Mouse (Mus musculus) ES-CJ7 (cell line): ENCODE measurements around the gene Dip2a.

Source experiments
- DNase-seq: peaks from one replicate; pipeline ENCODE4 v3.0.0; 2011; ENCODE audit warnings: low read depth, low spot score

Dip2a gene

DNA sequence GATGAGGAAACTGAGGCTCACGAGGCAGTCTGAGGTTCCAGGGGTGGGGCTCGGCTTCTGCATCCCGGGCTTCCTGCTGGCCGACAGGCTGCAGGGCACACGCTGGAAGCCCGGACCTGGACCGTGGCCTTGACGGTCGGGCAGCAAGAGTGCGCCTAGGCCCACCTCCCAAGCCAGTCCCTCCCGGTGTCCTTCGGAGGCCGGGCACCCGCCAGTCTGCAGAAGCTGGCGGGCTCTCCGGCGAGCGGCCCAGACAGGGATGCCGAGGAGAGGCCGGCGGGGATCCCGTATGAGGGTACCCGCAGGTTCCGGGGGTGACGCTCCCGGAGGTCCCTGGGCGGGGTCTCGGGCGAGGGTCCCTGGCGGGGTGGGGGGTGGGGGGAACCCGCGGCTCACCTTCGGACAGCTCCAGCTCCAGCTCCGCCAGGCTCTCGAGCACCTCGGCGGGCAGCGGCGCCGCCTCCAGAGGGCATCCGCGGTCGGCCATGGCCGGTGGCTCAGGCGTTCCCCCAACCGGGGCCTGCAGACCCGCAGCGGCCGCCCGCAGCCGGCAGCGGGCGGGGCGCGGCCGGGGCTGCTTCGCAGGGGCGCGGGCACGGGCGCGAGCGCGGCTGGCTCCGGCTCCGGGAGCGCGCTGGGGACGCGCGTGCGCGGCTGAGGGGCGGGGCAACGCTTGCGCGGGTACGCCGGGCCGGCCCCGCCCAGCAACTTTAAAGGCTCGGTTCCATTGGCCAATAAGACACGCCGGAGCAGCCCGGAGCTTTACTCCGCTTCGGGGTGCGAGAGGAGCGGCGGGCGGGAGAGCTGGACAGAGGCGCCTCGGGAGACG, at the start of gene Dip2a:
TSS of gene Dip2a (minus strand) at position 581 of the 829 bp plus-strand sequence.
- DNase-seq: peak; percentile 84

DNA sequence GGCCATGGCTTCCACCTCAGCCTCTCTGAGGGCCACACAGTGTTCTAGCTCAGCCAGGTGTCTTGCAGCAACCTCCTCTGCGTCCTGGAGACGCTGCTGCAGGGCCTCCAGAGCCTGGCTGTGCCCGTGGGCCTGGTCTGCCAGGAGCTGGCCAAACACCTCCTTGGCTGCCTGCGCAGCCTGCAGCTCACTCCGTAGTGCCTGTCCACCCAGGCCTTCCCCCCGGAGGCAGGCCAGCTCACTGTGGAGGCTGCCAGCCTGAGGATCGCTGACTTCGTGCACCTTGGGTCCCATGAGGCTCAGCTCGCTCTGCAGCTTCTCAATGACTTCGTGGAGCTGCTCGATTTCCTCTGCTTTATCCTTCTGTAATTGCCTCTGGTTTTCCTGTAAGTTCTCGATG, 47.5 kb upstream of the Dip2a start:
- DNase-seq: no peak

DNA sequence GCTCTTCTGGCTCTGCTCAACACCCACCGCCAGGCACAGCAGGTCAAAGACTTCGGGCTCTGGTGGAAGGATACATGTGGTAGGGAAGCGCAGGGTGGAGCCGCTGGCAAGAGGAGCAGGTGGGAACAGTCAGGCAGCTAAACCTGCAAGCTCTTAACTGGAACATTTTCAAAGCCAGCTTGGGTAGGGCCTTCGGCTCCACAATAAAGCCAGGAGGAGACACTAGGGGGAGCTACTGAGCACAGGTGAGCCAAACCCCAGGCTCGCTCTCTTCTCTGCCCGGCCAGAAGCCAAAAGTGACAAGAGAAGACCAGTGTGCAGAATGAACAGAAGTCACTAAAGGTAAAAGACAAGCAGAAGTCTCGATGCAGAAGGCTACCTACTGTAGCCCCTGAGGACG, 46.7 kb upstream of the Dip2a start:
- peak; percentile 66 for DNase-seq

DNA sequence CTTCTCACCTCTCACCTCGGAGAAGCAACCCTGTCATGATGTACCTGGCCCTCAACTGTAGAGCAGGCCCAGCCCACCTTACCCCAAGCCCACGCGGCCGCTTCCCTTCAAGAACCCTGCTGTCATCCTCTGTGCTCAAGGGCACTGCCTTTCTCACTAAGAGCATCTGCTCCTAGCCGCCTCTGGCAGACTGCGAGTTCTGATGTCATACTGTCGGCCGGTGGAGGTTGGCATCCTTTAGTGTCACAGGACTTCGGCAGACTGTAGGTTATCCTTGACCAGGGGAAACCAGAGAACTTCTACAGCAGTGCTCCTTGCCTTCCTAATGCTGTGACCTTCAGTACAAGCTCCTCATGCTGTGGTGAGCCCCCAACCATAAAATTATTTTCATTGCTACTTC, 46.1 kb upstream of the Dip2a start:
- DNase-seq: no peak

DNA sequence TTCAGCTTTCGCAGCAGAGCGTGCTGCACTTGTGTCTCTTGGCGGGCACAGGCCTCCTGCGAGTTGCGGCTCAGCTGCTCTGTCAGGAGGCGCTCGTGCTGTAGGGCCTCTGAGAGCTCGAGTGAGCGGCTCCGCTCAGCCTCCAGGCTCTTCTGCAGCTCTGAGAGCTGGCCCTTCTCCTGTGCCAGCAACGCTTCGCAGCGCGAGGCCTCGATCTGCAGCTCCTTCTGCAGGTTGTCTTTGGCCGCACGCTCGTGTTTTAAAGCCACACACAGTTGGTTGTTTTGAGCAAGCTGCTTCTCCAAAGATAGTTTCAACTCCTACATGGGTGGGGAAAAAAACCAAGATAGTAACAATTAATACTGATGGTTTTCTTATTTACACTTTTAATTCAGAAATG, 29.9 kb upstream of the Dip2a start:
- peak; percentile 21 for DNase-seq

DNA sequence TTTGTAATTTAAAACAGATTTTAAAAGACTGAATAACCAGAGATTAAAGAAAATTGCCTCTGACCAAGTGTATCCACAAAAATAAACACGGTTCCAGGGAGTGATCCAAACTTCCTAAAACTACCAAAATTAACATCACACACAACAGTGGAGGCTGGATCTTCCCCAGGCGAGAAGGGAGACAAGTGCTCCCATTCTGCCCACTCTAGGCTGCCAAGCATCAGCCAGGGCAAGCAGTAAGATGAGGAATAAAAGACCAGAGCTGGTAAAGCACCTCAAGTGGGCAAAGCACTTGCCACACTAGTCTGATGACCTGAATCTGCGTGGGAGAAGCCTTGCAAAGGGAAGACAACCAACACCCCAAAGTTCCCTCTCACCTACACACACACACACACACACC, 26.6 kb upstream of the Dip2a start:
- DNase-seq: no peak

DNA sequence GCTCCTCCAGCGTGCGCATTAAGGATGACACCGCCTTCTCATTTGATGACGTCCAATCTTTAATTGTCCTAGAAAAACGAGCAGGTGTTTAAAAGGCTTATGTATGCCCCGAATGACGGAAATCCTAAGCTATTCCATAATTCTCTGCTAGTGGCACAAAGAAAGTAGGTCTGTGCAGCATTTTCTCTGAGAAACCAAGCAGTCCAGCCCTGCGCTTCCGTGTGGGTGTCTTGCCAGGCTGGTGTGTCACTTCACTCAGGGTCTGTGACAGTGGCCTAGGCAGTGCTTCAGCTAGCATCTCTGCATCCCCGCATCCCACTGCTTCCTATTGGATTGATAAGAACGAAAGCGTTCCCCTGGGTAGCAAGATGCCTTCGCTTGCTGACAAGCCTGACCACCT, 23.7 kb upstream of the Dip2a start:
- no peak for DNase-seq

DNA sequence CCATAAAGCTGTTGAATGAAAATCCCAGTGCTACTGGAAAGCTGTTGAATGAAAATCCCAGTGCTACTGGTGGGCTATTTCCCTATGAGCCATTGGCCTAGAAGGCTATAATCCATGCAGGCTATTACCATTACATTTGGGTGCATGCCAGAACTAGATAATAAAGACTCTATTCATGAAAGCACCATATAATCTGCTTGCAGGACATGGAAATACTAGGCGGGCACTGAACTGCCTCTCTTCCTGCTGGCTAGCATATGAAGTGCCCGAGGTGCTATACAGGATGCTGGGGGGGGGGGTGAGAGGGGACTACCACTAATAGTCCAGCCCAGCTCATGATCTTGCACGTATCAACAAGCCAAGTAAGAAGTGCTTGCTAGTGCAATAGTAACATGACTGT, 18.1 kb upstream of the Dip2a start:
- no peak for DNase-seq

DNA sequence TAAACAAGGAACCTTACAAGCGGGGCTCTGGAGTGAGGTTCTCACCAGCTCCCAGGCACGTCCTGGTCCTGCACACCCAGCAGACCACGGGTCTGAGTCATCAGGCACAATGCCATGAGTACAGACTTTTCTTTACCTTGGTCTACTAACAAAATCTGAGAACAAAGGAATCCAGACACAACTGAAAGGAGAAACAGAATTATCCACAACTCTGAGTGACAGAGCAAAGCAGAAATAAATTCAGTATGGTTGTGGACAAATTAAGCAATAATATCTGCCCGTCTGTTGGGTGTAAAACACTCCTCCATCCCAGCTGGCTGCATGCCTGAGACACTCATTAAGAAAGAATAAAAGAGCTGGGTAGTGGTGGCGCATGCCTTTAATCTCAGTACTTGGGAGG, 13.4 kb upstream of the Dip2a start:
- DNase-seq: no peak

DNA sequence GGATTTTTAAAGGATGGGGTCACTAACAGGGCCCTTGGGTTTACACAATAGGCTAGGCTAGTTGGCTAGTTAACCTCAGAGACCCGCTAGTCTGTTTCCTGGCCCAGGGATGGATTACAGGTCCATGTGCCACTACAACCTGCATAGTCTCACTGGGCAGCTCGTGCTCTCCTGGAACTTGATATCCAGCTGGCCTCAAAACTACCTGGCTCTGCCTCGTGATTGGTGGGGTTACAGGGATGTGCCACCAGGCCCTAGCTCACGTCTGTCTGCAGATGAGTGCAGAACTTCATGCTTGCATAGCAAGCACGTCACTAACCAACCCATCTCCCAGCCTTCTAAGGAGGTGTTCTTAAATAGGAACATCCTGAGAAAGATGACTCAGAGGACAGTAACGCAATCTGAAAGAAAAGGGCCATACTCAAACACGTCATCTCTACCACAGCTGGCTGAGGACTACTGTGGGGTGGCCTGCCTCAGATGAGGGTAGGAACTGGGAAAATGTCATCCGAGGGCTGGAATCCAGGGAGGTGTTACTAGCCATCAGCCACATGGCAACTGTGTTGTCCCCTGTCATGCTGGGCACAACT, 12.3 kb upstream of the Dip2a start:
- no peak for DNase-seq

DNA sequence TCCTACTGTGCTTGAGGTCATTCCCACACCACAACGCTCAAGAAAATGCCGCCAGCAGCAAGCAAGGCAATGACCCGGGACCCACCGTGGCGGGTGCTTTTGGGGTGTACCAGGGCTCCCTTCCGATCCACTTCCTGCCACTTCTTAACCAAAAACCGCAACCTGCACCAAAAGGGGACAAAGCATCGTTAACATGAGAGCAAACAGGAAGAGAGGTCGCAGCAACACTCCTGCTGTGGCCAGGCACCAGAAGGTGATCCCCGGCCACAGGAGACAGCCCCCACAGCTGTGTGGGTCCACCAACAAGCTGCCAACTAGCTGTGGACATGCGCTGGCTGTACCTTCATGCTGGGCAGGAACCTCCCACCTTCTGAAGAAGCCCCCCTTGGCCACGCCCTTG, 9.9 kb upstream of the Dip2a start:
- no peak for DNase-seq

DNA sequence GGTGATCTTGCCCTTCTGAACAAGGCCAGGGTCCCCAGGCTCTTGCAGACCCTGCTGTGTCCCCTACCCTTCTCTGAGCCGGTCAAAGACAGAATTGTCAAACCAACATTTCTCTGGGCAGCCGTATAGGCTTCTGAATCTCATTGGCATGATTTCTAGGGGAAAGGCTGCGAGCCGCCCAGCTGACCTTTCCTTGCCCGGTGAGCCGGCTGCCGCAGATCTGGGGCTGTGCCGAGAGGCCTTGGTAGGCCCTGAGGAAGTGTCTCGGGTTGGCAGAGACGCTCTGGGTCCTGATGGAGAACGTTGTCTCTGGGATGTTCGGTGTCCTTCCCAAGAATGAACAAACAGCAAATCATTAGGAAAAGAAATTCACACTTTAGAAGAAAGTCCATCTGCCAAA, 8.9 kb upstream of the Dip2a start:
- DNase-seq: no peak

DNA sequence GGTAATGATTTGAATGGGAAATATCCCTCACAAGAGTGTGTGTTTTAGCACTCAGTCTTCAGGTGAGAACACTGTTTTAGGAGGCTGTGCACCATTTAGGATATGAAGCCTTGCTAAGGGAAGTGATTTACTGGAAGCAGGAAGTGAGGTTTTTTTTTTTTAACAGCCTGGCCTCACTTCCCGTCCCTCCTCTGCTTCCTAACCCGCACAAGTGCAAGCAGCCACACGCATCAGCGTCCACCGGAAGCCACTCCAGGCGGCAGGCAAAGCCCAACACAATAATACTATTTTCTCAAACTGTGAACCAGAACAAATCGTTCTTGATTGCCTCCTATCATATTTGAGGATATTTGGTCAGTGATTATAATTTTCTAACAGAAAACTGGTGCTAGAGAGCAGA, 6.9 kb upstream of the Dip2a start:
- DNase-seq: no peak

DNA sequence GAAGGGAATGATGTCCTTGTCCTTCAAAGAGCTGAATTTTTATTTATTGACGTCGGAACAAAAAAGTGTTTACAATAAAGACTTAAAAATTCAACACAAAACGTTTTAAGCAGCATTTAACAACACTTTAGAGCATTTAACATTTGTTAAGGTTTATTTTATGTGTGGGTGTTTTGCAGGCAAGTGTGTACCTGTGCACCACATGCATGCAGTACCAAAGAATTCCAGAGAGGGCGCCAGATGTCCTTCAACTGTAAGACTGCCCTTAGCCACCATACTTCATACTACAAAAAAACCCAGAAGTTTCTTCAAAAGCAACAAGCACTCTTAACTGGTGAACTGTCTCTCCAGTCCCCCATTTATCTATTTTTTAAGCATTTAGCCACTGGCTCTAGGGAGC, 1.5 kb upstream of the Dip2a start:
- DNase-seq: peak; percentile 88

DNA sequence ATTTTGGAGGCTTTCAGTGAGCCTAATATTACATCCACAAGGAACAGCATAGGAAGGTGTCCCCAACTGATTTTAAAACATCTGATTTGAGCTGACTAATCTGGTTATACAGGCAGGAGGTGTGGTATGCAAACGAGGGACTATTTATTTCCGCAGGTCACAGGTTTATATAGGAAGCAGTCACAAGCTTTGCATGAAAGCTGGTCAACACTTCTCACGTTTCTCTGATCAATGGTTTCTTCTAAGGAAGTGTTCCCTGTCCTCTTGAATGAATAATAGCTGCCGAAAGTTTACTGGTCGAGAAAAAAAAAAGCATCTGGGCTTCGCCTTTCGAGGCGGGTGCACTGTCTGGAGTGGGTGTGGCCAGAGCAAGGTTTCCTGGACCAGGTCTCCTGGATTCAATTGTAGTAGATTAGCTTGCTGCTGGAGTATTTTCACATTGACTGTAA, 976 bp upstream of the Dip2a start:
- no peak for DNase-seq

DNA sequence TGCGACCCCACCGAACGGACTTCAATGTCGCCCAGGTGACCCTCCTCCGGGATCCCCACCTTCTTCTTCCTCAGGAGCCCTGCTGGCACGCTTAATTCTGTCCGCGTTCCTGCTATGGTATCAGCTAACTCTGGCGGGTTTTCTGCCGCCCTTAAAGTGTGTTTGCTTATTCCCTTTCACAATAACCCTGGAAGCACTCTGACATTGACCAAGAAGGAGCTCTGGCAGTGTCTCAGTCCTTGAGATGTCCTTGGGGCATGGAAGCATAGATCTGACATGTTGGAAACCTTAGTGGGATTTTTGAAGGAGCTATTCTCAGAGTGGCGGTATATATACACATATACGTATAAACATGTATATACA, 430 bp upstream of the Dip2a start:
- DNase-seq: no peak

DNA sequence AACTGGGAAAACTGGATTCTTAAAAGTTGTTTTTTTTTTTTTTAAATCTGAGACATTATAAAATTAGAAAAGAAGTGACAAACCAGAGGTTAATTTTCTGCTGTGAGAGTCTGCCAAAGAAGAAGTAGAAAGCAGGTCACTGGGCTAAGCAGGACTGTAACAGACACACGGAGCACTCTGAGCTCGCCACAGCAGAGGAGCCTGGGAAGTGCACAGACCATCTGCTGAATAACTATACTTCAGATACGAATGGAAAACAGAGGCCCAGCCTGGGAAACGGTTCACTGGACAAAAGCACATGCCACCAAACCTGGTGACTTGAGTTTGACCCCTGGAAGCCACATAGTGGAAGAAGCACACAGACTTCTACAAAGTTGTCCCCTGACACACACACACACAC, 10.7 kb downstream of the Dip2a start:
- DNase-seq: no peak

DNA sequence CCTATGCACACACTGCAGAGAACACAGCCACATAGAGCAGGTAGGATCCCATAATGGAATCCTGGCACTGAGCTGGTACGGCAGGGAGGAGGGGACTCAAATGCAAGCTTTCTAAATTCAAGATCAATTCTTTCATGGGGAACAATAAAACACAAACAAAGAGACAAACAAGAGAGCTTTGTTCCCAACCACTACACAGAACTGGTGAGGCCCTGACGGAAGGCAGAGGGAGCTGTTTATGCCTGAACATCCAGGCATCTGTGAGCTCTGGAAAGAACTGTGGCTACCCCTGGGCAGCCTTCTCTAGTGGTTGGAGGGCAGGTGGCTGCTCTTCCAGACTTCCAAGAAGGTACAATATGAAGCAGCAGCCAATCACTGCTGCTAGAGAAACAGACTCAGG, 13.1 kb downstream of the Dip2a start:
- DNase-seq: no peak

DNA sequence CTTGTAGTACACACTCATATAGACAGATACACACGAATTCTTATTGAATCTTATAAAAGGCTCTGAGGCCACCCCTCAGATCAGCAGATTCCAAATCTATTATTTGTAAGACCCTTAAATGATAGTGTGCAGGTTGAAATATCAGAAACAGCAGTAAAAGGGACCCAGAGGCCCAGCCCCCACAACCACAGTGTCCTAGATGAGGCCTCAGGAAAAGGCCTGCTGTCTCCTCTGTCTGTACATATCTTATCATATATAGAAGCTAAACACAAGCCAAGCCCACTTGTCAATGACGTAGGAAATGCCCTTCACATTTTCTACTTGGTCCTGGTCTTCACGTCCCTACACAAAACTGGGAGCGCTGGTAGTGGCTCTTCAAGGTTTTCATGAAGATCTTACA, 16.0 kb downstream of the Dip2a start:
- DNase-seq: no peak

DNA sequence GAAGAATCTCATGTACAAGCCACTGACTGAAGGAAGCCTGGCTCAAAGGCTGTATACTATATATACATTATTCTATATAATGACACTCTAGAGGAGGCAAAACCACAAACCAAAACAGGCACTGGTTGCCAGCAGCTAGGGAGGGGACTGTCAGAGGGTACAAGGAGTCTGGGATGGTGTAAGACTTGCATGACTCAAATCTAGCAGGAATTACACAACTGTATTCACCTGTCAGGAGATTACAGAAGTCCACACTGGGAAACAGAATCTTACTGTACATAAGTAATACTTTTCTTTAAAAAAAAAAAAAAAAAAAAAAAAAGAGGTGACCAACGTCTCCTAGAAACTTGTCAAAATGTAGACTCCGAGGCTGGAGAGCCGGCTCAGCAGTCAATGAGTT, 16.5 kb downstream of the Dip2a start:
- no peak for DNase-seq

DNA sequence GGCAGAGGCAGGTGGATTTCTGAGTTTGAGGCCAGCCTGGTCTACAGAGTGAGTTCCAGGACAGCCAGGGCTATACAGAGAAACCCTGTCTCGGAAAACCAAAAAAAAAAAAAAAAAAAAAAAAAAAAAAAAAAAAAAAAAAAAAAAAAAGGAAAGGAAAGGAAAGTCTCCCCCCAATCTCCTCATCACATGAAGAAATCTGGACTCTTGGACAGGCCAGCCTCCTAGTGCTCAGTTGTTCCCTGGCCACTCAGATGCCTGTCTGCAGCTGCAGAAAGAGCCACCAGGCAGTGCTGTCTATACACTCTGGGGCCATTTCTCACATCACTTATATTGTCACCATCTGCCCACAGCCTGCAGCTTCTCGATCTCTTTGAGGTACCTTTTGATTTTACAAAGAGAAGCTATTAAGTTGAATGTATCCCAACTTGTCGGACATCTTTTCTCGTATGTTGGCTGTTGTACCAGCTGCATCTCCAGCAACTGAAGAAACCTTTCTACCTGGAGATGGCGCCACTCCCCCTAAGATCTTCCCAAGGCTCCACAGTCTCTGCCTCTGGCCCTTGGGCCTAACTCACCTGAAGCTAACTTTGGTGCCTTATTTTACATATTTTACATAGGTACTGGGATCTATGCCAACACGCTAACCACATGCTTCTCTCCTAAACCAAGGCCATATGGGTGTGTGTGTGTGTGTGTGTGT, 18.6 kb downstream of the Dip2a start:
- peak; percentile 50 for DNase-seq

DNA sequence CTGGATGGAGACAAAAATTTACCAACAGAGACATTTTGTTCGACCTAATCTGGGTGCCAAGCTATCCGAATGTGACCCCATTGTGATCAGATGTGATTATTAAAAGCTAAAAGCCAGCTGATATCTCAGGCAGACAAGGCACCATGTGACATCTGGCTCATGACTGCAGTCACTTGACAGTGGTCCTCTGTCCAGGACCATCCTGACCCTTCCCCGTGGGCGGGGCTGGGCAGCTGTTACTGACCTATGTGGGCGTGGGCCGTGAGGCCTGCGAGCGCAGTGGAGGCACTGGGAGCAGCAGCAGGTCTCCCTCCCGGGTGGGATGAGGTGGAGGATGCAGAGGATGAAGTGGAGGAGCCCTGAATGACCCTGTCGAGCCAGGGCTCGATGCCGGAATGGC, 27.5 kb downstream of the Dip2a start:
- no peak for DNase-seq

DNA sequence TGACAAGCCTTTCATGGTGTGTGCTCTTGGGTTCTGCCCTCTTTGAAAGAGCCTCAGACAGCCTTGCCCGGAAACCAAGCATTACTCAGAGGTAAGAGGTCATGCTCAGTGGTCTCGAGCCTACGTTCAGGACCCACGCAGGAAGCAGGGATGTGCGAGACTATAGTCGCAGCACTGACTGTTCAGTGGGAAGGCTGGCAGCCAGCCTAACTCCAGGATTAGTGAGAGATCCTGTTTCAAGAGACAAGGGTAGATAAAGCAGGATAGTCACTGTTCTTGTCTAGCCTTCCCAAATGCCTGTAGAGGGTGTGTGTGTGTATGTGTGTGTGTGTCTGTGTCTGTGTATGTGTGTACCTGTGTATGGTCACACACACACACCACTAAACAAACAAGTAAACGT, 28.9 kb downstream of the Dip2a start:
- DNase-seq: no peak
